Mouse (Mus musculus) kidney, adult 18-20 months (tissue): ENCODE data around the gene Ifnl3.
A peak's percentile ranks its signal among the peaks of the same experiment; 100 is the strongest.
"Not testable (repeated sequence)": the region's sequence is repeated elsewhere in the genome, so short reads cannot be mapped to it uniquely, and the experiment has no call there.

Source experiments
- DNase-seq: peaks from one replicate; pipeline ENCODE4 v3.0.0; 2021

Ifnl3 gene

DNA sequence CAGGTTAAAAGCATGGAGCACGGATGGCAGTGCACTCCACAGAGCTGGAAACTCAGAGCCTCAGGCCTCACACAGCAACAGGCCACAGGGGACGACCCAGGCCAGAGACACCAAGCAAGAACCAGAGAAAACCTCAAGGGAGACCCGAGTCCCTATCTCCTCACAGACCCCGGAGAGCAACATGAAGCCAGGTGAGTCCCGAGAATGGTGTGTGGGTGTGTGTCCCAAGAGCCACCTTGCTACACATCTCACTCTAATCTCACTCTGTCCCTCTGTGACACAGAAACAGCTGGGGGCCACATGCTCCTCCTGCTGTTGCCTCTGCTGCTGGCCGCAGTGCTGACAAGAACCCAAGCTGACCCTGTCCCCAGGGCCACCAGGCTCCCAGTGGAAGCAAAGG is at the start of gene Ifnl3:
Gene Ifnl3 (plus strand): TSS at position 301 of the 400 bp plus-strand sequence.
- DNase-seq = not testable (repeated sequence)

DNA sequence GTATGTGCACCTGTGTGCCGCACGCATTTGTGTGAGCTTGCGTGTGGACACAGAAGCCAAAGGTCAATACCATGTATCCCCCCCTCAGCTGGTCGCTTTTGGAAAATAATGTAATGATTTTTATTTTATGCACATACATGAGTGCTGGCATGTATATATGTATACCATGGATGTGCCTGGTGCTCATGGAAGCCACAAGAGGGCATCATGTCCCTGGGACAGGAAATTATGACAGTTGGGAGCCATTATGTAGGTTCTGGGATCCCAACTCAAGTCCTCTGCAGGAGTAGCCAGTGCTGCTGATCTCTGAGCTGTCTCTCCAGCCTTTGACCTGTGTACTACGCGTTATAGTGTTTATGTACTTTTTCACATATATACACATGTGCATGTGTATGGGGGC is 46.4 kb upstream of the Ifnl3 start:
- no peak for DNase-seq

DNA sequence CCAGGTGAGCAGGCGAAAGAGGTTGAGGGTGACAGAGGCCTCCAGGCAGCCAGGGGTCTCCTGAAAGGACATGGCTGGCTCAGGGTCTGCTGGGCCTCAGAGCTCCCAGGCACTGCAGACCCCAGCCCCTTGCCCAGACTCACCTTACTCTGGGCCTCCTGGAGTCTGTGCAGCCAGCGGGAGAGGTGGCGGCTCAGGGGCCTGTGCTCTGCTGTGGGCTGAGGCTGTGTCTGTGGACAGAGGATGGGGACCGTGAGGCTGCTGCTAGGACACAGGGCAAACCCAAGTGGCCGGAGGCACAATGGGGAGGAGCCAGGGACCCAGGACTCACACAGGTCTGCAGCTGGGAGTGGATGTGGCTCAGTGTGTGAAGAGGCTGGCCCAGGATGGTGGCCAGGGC is 45.3 kb upstream of the Ifnl3 start:
- DNase-seq = no peak

DNA sequence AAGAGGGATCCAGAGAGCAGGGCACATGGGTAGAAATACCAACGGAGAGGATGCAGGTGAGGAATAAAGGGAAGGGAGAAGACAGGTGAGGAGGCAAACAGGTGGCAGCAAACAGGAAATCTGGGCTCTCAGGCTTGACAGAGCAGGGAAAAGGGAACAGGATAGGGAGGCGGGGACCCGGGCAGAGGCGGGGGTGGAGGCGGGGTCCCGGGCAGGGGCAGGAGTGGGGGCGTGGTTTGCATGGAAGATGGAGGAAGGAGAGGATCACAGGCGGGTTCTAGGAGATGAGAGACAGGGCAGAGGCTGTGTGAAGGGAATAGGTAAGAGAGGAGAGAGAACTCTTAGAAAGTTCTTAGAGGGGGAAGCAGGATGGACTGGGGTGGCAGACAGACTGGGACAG is 43.8 kb upstream of the Ifnl3 start:
- DNase-seq = no peak

DNA sequence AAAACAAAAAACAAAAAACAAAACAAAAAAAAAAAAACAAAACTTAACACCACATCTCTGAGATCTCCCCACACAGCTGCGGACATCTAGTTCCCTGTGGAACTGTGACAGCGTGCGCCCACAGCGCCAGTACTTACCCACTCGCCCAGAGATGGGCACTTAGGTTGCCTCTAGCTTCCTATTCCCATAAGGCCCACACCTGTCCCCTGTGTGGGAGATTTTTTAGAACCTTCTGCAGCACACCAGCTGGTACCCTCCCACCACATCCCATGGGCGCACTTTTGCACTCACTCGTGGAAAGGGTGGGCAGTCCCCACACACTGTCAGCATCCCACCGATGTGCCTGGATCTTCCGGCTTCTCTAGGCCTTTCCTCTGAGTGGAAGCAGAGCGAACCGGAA is 39.8 kb upstream of the Ifnl3 start:
- DNase-seq = no peak

DNA sequence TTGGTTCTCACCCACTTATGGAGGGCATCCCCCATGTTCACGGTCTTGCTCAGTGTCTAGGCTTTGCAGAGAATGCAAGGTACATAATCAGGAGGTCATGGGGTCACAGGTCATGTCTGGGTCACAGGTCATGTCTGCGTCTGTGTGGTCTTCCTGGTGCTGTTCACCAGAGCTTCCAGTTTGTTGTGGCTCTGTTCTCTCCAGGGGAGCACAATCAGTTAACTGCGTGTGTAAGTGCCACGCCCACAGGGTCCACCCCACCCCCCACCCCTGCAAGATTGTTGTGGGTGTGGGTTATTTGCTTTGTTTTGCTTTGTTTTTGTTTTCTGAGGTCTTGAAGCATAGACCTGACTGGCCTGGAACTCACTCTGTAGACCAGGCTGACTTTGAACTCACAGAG is 38.4 kb upstream of the Ifnl3 start:
- DNase-seq = no peak

DNA sequence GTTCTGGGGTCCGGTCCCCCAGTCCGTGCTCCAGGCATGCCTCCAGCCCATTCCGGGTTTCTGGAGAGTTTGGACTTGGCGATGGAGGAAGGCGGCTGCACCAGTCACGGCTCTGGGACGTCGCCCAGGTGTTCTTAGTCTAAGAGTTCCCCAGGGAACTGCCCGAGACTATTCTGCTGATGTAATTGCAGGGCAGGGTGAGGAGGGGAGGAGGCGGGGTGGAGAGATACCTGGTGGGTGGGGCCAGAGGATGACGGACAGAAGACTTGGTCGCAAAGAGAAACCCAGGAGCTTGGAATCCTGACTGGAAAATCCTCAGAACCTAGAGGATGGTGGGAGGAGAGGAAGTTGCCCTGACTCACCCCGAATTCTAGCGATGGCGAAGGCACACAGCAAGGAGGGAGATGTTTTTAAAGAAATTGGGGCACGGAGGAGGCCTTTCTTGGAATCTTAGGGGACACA is 34.6 kb upstream of the Ifnl3 start:
- DNase-seq = peak; percentile 26

DNA sequence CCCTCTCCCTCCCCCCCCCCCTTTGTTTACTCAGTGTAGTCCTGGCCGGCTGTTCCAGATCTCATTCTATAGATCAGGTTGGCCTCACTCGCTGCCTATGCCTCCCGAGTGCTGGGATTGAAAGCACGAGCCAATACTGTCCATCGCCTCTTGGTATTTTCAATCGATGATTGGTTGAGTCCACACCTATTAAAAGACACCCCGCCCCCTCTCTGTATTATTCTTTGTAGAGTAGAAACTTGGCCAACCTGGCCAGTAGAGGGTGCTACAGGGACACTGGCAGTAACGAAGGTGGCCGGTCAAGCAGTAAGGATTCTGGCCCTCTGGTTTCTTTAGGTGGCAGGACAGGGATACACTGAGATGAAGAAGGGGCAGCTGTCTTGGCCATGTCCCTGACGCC is 32.2 kb upstream of the Ifnl3 start:
- DNase-seq = peak; percentile 81

DNA sequence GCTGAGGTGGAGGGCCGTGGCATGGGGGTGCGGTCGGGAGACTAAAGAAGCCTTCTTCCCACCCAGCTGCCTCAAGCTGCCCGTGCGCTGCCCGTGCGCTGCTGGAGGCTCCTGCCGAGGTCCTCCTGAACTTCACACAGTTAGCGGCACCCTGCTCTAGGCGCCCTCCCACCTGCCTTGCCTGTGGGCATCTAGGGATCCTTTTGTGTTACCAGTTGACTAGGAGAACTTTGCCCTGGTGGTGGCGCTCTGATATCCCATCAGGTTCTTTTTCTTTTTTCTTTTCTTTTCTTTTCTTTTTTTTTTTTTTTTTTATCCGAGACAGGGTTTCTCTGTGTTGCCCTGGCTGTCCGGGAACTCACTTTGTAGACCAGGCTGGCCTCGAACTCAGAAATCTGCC is 31.7 kb upstream of the Ifnl3 start:
- DNase-seq = no peak

DNA sequence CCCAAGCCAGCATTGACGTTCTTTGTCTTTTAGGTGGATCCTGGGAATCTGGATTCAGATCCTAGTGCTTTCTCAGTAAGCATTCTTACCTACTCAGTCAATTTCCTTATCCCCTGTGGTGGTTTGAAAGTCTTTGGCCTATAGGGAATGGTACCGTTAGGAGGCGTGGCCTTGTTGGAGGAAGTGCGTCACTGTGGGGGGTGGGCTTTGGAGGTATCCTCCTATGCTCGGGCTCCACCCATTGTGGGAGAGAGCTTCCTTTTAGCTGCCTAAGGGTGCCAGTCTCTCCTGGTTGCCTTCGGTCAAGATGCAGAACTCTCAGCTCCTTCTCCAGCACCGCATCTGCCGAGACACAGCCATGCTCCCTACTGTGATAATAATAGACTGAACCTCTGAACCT is 30.3 kb upstream of the Ifnl3 start:
- DNase-seq = no peak

DNA sequence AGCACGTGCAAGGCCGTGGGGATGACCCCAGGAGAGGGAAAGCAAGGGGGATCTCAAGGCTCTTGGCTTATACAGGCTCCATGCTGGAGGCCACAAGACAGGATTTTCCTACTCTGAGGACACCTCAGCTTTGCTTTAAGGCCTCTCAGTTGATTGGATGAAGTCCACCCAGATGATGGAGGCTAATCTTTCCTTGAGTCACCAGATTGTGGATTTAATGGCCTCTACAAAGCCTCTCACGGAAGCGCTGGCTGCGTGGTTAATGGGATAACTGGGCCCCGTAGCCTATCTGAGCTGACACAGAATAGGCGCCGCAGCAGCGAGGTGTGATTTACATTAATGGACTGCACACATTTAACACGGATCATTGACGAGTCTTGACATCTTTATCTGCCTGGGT is 27.2 kb upstream of the Ifnl3 start:
- DNase-seq = no peak

DNA sequence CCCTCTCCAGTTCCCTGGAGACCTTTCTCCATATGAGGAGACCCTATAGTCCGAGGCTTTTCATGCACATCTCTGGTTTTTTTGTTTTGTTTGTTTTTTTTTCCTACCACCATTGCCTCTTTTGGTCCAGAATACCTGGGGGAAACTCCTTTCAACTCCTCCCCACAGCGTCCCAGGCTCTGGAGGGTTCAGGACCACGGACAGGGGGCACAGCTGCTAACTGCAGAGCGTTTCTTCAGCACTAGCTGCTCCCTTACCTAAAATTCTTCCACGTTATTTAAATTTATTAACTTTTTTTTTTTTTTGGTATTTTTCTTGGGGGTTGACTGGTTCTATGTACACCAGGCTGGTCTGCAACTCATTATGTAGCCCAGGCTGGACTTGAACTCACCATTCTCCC is 17.1 kb upstream of the Ifnl3 start:
- DNase-seq = no peak

DNA sequence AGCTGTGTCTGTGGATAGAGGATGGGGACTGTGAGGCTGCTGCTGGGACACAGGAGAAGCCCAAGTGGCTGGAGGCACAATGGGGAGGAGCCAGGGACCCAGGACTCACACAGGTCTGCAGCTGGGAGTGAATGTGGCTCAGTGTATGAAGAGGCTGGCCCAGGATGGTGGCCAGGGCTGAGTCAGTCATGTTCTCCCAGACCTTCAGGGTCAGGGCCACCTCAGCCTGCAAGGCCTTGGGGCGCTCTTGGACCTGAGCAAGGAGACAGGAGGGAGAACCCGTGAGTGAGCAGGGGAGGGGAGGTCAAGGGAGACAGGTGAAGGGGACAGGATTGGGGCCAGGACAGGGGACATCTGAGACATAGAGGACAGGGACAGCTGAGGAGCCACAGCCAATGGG is 13.5 kb upstream of the Ifnl3 start:
- DNase-seq = not testable (repeated sequence)

DNA sequence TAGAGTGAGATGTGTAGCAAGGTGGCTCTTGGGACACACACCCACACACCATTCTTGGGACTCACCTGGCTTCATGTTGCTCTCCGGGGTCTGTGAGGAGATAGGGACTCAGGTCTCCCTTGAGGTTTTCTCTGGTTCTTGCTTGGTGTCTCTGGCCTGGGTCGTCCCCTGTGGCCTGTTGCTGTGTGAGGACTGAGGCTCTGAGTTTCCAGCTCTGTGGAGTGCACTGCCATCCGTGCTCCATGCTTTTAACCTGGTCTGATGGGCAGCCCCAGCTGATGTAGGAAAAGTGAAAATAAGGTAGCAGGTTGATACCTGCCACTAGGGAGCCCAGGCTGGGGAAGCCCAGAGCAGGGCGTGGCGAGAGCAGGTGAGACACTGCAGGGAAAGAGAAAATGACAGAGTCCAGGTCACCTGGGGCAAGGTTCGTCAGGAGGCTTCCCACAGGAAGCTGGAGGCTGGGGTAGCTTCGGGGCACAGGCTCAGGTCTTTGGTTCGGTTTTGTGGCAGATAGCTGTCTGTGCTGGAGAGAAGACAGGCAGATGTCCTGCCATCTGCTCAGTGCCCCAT is 12.1 kb upstream of the Ifnl3 start, which contains the start of gene Ifnl2:
Gene Ifnl2 (minus strand): TSS at position 51 of the 570 bp plus-strand sequence.
- DNase-seq = not testable (repeated sequence)

DNA sequence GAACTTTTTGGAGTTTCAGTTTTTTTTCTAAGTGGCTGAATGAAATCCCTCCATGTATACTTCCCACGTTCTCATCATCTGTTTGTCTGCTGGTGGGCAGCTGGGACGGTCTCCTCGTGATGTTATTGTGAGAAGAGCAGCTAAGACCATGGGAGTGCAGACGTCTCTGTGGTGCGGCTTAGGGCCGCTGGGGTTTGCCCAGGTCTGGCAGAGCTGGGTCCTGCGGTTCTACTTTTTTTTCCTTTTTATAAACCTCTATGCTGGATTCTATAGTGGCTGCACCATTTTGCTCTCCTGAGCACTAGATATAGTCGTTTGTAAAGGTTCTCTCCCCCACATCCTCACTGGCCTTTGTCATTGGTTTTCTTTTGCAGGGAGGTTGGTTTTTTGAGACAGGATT is 11.2 kb upstream of the Ifnl3 start:
- DNase-seq = no peak

DNA sequence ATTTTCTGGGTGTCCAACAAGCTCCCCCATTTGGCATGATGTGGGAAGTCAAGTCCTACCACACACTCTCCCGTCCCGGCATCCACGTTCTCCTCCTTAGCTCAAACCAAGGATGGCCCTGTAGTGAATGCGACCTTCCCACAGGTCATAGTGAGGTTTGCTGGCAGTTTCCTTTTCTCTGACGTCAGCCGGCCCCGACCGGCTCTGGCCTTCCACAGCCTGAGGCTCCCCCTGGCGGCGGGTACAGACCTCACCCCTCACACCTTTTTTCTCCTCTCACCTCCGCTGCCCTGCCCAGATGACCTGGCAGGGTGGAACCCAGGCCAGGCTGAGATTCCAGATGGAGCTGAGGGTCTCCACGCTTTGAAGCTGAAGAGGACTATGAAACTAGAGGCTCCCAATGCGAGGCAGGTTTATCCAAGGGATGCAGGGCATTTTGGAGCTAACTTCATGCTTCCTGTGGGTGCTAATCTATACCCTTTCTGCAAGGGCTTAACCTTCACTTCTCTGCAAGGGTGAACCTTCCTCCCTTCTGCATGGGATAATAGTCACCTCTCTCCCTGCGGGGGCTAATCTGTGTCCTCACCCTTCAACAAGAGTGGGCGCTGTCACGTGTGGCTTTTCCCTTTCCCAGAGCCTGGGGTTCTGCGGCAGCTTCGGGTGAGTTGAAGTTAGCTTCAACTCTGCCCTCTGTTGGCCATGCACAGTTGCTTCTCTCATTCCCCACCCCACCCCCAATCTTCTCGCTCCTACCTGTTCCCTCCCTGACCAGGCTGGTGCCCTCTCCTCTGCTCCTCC is 5.5 kb downstream of the Ifnl3 start:
- DNase-seq = peak; percentile 87

DNA sequence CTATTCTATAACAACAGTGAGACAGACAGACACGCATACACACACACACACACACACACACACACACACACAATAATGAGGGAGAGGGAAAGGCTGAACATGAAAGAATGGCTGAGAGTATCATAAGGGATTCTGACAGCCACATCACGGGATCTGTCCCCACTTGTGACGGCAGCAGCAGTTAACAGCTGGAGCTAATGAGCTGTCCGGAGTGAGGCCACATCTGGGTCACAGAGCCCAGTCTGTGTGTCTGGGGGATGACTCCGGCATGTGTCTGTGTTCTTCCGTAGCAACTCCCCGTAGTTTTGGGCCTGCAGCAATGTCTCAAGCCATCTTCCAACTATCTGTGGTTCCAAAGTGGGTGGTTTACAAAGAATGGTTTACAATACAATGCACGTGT is 9.4 kb downstream of the Ifnl3 start:
- no peak for DNase-seq

DNA sequence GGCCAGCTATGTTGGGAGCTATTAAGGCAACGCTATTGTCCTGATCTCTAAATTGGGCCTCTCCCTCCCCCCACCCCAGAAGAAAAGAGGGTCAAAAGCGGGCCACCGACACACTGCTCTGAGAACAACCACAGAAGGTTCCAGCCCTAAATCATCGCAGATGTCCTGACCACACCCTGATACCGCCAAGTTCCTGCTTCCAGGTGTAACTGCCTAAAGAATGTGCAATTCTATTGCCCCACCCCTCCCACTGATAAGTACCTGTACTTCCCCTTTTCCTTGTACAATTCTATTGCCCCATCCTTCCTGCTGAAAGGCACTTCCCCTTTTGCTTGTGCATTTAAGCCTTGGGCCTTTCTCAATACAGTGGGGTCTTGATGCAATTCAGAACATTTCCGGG is 16.2 kb downstream of the Ifnl3 start:
- DNase-seq = not testable (repeated sequence)

DNA sequence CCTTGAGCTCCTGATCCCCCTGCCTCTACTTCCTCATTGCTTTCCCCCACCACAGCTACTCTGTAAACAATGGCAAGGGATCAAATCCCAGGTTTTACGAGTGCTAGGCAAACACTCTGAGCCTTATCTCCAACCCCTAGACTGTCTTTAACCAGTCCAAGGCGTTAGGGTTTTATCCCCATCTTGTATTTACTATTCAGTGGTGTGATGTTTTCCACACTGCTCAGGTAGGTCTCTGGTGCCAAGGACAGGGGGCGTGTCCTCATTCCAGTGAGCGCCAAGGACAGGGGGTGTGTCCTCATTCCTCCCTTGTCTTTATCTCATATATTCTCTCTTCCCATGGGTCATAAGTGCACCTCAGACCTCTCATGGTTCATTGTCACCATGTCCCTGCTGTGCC is 17.9 kb downstream of the Ifnl3 start, which contains the start of gene Sycn:
Gene Sycn (plus strand): TSS at position 360 of the 400 bp plus-strand sequence.
- no peak for DNase-seq

DNA sequence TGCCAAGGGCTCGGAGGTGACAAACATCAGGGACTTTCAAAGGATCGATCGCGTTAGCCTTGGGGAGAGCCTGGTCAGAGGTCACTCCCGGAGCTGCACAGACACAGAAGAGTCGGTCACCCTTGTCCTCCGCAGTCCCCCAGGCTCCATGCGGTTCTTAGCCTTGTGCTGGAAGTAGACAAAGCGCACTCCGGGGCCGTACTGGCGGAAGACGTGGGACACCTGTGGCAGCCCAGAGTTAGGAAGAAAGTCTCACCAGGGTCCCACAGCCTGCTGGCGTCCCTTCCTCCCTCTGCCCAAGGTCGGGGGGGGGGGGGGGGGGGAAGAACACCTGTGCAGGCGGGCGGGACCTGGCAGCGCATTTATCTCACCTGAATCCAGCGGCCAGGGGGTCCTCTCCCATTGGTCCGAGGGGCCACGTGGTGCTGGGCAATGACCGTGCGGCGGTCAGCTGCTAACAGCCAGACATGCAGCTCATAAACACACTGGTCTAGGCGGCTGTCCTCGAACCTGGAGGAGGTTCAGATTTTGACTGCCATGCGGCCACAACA is 21.5 kb downstream of the Ifnl3 start:
- DNase-seq = peak; percentile 50

DNA sequence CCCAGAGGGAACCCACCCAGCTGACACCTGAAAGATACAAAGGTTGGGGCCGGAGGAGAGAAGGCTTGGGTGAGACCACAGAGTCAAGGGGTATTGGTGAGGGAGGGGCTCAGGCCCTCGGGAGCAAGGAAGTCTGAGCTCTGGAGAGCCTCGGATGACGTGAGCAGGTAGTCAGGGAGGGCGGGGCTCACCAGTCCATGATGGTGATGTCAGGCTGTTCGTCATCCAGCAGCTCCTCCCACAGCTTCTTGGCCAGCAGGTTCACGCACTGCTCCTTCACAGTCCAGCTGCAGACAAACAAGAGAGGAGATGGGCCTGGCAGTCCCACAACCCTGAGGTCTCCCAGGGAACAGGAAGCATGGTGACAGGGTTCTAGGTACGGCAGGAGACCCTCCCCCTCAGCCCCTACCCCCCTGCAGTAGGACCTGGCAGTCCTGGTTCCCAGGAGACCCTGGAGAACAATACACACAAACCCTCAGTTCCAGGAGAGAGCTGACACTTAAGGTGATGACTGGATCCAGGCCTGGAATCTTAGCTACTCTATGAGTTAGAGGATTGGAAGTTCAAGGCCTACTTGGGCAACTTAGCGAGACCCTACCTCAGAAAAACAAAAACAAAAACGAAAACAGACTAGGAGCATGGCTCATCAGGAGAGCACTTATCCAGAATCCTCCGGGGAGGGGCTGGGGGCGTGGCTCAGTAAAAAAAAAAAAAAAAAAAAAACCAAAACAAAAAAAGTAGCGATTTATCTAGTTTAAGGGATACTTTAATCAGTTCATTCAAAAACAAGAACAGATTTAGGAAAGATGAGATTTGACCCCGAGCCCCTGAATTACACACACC is 22.6 kb downstream of the Ifnl3 start:
- DNase-seq = peak; percentile 50

DNA sequence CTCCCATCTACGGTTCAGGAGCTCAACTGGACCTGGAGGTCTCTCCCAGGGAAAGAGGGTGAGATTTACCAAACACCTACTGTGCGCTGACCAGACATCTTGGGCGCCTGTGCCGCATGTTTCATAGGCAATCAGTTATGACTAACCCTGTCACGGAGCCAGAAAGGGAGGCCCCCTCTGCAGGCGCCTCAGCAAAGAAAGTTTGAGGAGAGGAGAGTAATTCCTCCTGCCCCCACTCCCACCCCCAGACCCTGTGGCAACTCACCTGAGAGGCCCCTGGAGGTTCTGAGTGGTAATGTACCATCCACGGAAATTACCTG is 23.2 kb downstream of the Ifnl3 start:
- DNase-seq = no peak

DNA sequence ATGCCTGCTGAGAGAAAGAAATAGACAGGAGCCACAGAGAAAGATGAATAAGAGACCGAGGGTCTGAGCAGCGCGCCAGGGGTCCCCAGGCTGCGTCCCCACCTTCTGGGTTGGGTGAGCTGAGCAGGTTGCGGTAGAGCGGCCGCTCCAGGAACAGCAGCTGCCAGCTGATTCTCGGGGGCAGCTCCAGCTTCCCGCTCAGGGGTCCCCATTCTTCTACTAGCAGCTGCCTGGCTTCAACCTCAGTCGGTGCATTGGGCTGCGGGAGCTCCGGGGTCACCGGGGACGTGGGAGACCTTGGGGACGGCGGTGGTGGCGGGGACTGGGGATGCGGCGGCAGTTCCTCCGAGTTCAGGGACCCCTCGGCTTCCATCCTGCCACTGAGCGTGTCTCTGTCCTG is 24.0 kb downstream of the Ifnl3 start:
- DNase-seq = no peak
